Mouse (Mus musculus) heart, adult 2 months (tissue): ENCODE results near the gene Nrbp1. TPM values are rescaled to one million over a fixed set of nuclear protein-coding genes. Genes with fewer than 3 reads are reported as not detected.

Experiments used
- DNase-seq, 2 experiments: peaks; one replicate each; pipeline ENCODE4 v3.0.0; 2021
- H3K27ac ChIP-seq: fragments of 200-600 bp; 2 replicates; pipeline ENCODE4 v1.8.1; 2022
- H3K27me3 ChIP-seq: fragments of 200-500 bp; 2 replicates; pipeline ENCODE4 v1.6.1; 2012; ENCODE audit warnings: mild to moderate bottlenecking, low read length, inconsistent platforms, mixed read lengths; ENCODE audit not compliant: control insufficient read depth, insufficient read depth
- H3K36me3 ChIP-seq: fragments of 200-500 bp; 2 replicates; pipeline ENCODE4 v1.6.1; 2012; ENCODE audit warnings: low read length, inconsistent platforms; ENCODE audit not compliant: control insufficient read depth, insufficient read depth
- H3K4me1 ChIP-seq: fragments of 200-500 bp; 2 replicates; pipeline ENCODE4 v1.6.1; 2011; ENCODE audit warnings: low read length; ENCODE audit not compliant: control insufficient read depth, insufficient read depth
- H3K4me3 ChIP-seq: fragments of 200-600 bp; 2 replicates; pipeline ENCODE4 v1.8.1; 2022
- H3K79me2 ChIP-seq: fragments of 200-500 bp; replicated peaks from 2 replicates; pipeline ENCODE4 v1.6.1; 2012; ENCODE audit warnings: mild to moderate bottlenecking, inconsistent platforms, low read length, moderate library complexity, mixed read lengths; ENCODE audit not compliant: control insufficient read depth, insufficient read depth
- H3K9ac ChIP-seq: fragments of 200-500 bp; 2 replicates; pipeline ENCODE4 v1.6.1; 2012; ENCODE audit warnings: low read depth, mild to moderate bottlenecking, control low read depth, inconsistent platforms, low read length, mixed read lengths
- CTCF ChIP-seq: fragments of 200-600 bp; IDR thresholded peaks from 2 replicates; pipeline ENCODE4 v1.8.1; 2022; ENCODE audit warnings: antibody characterized with exemption, mild to moderate bottlenecking, moderate library complexity
- EP300 ChIP-seq: fragments of 200-500 bp; IDR thresholded peaks from 2 replicates; pipeline ENCODE4 v1.6.1; 2011; ENCODE audit warnings: low read depth, low read length, control low read depth; ENCODE audit not compliant: insufficient read depth
- POLR2A ChIP-seq: fragments of 200-500 bp; IDR thresholded peaks from 2 replicates; pipeline ENCODE4 v1.6.1; 2011; ENCODE audit warnings: mild to moderate bottlenecking, low read depth, low read length, control low read depth; ENCODE audit not compliant: insufficient read depth
- WGBS: fragments of 180-500 bp; shearing (Covaris S2); methylation state at CpG from one replicate; pipeline ENCODE4 v1.1.7; 2018; 5-methylcytosine and 5-hydroxymethylcytosine counted together
- intact Hi-C: fragments of 180-260 bp; cut with DNase I; formaldehyde crosslinking; loops from one replicate; pipeline ENCODE4 v1.15.1; 2025
- polyA plus RNA-seq: library from polyadenylated mRNA; depleted of rRNA; stranded (reverse); fragments of >200 nt; gene quantifications from 2 replicates; pipeline ENCODE4 v1.2.3, GENCODE M21; 2012; rRNA removed
- total RNA-seq, 2 experiments: library from RNA; stranded (reverse); gene quantifications; 2 replicates each; pipeline ENCODE4 v1.2.3; 2021

The Nrbp1 gene
- total and polyA plus RNA-seq, 3 experiments, result 75.9 to 151 (median 80.3) TPM

- H3K27ac ChIP-seq, result no peak overlapping the region; the same call in 1 of the 2 replicates
- no peaks in the 10 kb centered on the region for H3K36me3 ChIP-seq
- H3K4me3 ChIP-seq, result peak overlapping the region; percentile 69
- intact Hi-C loops, result loop anchor here (10.0 kb wide), 1 partner anchor 240 kb away; the partner anchor contains the start of gene Cad
- DNase-seq, result no peak
- H3K9ac ChIP-seq, result peak overlapping the region; percentile 86
- 16% methylated on average over 29 of the region's 29 CpGs for WGBS
- peaks cover 2% of the 10 kb centered on the region; the same call in 1 of the 2 replicates for H3K27me3 ChIP-seq
- TF ChIP-seq CTCF (no peak), EP300 (no peak), POLR2A (no peak)
- peaks cover 2% of the 10 kb centered on the region for H3K4me1 ChIP-seq
- H3K79me2 ChIP-seq, result no peaks in the 10 kb centered on the region
Observed at GRCm38 (mm10) chr5:31294964-31295605, 54.4 kb downstream of the Nrbp1 start.

- Histone ChIP-seq H3K9ac (peak within 1 kb of the TSS; percentile 86), H3K27me3 (peaks cover 2% of the 10 kb centered on the region; the same call in 1 of the 2 replicates), H3K79me2 (no peaks in the 10 kb centered on the region), H3K4me1 (peaks cover 2% of the 10 kb centered on the region; the same call in 1 of the 2 replicates), H3K27ac (peak within 1 kb of the TSS; percentile 26; the same call in 1 of the 2 replicates), H3K36me3 (no peaks in the 10 kb centered on the region), H3K4me3 (peak within 1 kb of the TSS; percentile 69)
- intact Hi-C loops, result loop anchor here (10.0 kb wide), 1 partner anchor 241 kb away; the partner anchor contains the start of gene Cad
- peak; percentile 45 to 51 for DNase-seq
- TF ChIP-seq EP300 (no peak), POLR2A (no peak), CTCF (no peak)
- WGBS, result 1% methylated on average over 45 of the region's 46 CpGs
Observed at GRCm38 (mm10) chr5:31295606-31296141, 55.0 kb downstream of the Nrbp1 start, which contains the start of gene Fndc4. Gene Fndc4, minus strand, starts transcription at chr5:31296080.

DNA sequence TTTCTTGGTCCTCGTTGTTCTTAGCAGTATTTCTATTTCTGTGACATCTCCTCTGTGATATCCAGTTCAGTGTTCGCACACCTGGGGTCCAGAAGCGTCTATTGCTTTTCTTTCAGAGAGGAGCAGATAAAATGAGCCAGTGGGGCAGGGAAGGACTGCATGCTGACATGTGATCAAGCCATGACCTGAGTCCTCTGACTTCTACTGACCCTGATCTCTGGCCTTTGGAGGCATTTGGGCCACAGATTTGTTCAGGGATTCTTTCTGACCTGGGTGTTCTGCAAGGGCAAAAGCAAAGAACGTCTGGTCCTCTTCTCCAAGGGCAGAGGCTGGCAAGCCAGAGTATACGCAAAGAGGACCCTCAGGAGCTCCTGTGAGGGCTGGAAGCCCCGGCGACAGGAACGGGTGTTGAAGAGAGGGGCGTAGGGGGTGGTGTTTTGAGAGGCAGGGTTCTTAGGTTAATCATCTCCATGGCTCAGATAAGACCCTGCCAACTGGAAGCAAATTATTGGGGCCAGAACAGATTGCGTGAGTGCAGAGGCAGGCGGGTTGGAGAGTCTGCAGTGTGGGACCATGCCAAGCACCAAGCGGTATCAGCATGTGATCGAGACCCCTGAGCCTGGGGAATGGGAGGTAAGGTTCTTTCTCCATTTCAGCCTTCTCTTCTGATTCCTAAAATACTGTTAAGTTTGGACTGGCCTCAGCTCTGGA lies 56.5 kb downstream of the Nrbp1 start, which contains the start of gene Gckr:
Gckr (plus strand) TSS at position 397 of the 711 bp plus-strand sequence.
- DNase-seq, result no peak
- Histone ChIP-seq H3K79me2 (no peaks in the 10 kb centered on the region), H3K4me1 (no peaks in the 10 kb centered on the region), H3K27me3 (peaks cover 2% of the 10 kb centered on the region; the same call in 1 of the 2 replicates), H3K4me3 (no peak within 1 kb of the TSS), H3K27ac (no peak within 1 kb of the TSS), H3K9ac (no peak within 1 kb of the TSS), H3K36me3 (no peaks in the 10 kb centered on the region)
- intact Hi-C loops, result loop anchor here (10.0 kb wide), 1 partner anchor 242 kb away; the partner anchor contains the start of gene Cad
- TF ChIP-seq CTCF, result no peak
- no peak for TF ChIP-seq POLR2A
- no peak for TF ChIP-seq EP300
- WGBS, result 49% methylated on average over 13 of the region's 13 CpGs

GRCm38 (mm10) chr5:31297981-31298380 lies 57.3 kb downstream of the Nrbp1 start:
- H3K27ac ChIP-seq, result no peak overlapping the region
- no peaks in the 10 kb centered on the region for H3K36me3 ChIP-seq
- H3K4me1 ChIP-seq, result no peaks in the 10 kb centered on the region
- DNase-seq, result no peak
- intact Hi-C loops, result loop anchor here (10.0 kb wide), 1 partner anchor 243 kb away; the partner anchor contains the start of gene Cad
- TF ChIP-seq CTCF, result no peak
- no peak for TF ChIP-seq POLR2A
- no peak for TF ChIP-seq EP300
- peaks cover 2% of the 10 kb centered on the region; the same call in 1 of the 2 replicates for H3K27me3 ChIP-seq
- no peak overlapping the region for H3K4me3 ChIP-seq
- no peaks in the 10 kb centered on the region for H3K79me2 ChIP-seq
- 69% methylated on average over 3 of the region's 3 CpGs for WGBS
- no peak overlapping the region for H3K9ac ChIP-seq

DNA sequence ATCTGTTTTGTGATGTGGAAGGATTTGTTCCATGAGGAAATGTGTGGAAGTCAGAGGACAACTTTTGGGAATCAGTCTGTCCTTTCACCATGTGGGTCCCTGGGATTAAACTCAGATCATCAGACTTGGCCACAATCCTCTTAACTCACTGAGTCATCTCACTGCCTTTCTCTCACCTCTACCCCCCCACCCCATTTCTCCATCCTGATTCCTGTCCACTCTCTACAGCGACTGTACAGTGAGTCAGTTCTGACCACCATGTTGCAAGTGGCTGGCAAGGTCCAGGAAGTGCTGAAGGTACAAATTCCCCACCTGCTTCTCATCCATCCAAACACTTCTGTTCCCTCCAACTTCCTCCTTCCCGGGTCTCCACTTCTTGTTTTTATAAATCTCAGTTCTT lies 57.8 kb downstream of the Nrbp1 start:
- intact Hi-C loops, result loop anchor here (10.0 kb wide), 1 partner anchor 244 kb away; the partner anchor contains the start of gene Cad
- WGBS, result 46% methylated on average over 2 of the region's 2 CpGs
- no peaks in the 10 kb centered on the region for H3K79me2 ChIP-seq
- peaks cover 2% of the 10 kb centered on the region; the same call in 1 of the 2 replicates for H3K27me3 ChIP-seq
- H3K9ac ChIP-seq, result no peak overlapping the region
- TF ChIP-seq POLR2A (no peak), CTCF (no peak), EP300 (no peak)
- H3K27ac ChIP-seq, result no peak overlapping the region
- H3K36me3 ChIP-seq, result no peaks in the 10 kb centered on the region
- H3K4me3 ChIP-seq, result no peak overlapping the region
- no peaks in the 10 kb centered on the region for H3K4me1 ChIP-seq
- DNase-seq, result no peak

Other genes starting within 250 kb of the Nrbp1 start
- 10 to 100 TPM; 44.2 to 45.6 TPM for gene Atraid, start 192.6 kb upstream of the Nrbp1 start, total RNA-seq
- gene Atraid, start 192.6 kb upstream of the Nrbp1 start, polyA plus RNA-seq, result 100 and 115 TPM in 2 replicates
- gene Slc5a6, start 191.9 kb upstream of the Nrbp1 start, total RNA-seq, result 10 to 100 TPM; 11.8 to 13.2 TPM
- gene Slc5a6, start 191.9 kb upstream of the Nrbp1 start, polyA plus RNA-seq, result 25.5 and 29.1 TPM in 2 replicates
- gene Cad, start 186.1 kb upstream of the Nrbp1 start, total RNA-seq, result 10 to 100 TPM; 11.0 to 14.0 TPM
- 18.5 TPM in 2 replicates for gene Cad, start 186.1 kb upstream of the Nrbp1 start, polyA plus RNA-seq
- not detected for gene Dnajc5g, start 134.6 kb upstream of the Nrbp1 start, total RNA-seq
- not detected in 2 replicates for gene Dnajc5g, start 134.6 kb upstream of the Nrbp1 start, polyA plus RNA-seq
- under 1 TPM in 1 of 2 experiments, not detected in 1; 0.29 TPM for gene Slc30a3, start 132.6 kb upstream of the Nrbp1 start, total RNA-seq
- gene Slc30a3, start 132.6 kb upstream of the Nrbp1 start, polyA plus RNA-seq, result 0.26 and 0.47 TPM in 2 replicates
- gene Trim54, start 124.2 kb upstream of the Nrbp1 start, total RNA-seq, result 100 to 1,000 TPM; 250 to 368 TPM
- 186 and 219 TPM in 2 replicates for gene Trim54, start 124.2 kb upstream of the Nrbp1 start, polyA plus RNA-seq
- gene Ucn, start 102.0 kb upstream of the Nrbp1 start, total RNA-seq, result not detected
- not detected in 2 replicates for gene Ucn, start 102.0 kb upstream of the Nrbp1 start, polyA plus RNA-seq
- 10 to 100 TPM; 46.8 to 50.6 TPM for gene Mpv17, start 86.6 kb upstream of the Nrbp1 start, total RNA-seq
- gene Mpv17, start 86.6 kb upstream of the Nrbp1 start, polyA plus RNA-seq, result 183 and 278 TPM in 2 replicates
- under 1 TPM; 0.55 to 0.81 TPM for gene Gm29609, start 61.0 kb upstream of the Nrbp1 start, total RNA-seq
- 2.4 and 2.5 TPM in 2 replicates for gene Gm29609, start 61.0 kb upstream of the Nrbp1 start, polyA plus RNA-seq
- 10 to 100 TPM; 27.4 to 32.3 TPM for gene Gtf3c2, start 60.7 kb upstream of the Nrbp1 start, total RNA-seq
- 34.8 and 56.2 TPM in 2 replicates for gene Gtf3c2, start 60.7 kb upstream of the Nrbp1 start, polyA plus RNA-seq
- gene Snx17, start 47.6 kb upstream of the Nrbp1 start, total RNA-seq, result 10 to 100 TPM; 58.1 to 63.2 TPM
- 66.8 and 85.1 TPM in 2 replicates for gene Snx17, start 47.6 kb upstream of the Nrbp1 start, polyA plus RNA-seq
- gene Eif2b4, start 47.4 kb upstream of the Nrbp1 start, total RNA-seq, result 10 to 100 TPM; 48.0 to 50.8 TPM
- gene Eif2b4, start 47.4 kb upstream of the Nrbp1 start, polyA plus RNA-seq, result 61.3 and 88.9 TPM in 2 replicates
- gene Zfp513, start 38.6 kb upstream of the Nrbp1 start, total RNA-seq, result 1 to 10 TPM; 6.6 to 8.1 TPM
- gene Zfp513, start 38.6 kb upstream of the Nrbp1 start, polyA plus RNA-seq, result 12.7 and 14.2 TPM in 2 replicates
- gene Ppm1g, start 20.2 kb upstream of the Nrbp1 start, total RNA-seq, result 10 to 100 TPM; 51.1 to 60.8 TPM
- gene Ppm1g, start 20.2 kb upstream of the Nrbp1 start, polyA plus RNA-seq, result 26.6 and 35.1 TPM in 2 replicates
- gene Gm9970, start 368 bp downstream of the Nrbp1 start, total RNA-seq, result not detected
- gene Gm9970, start 368 bp downstream of the Nrbp1 start, polyA plus RNA-seq, result 0.31 TPM in 1 of 2 replicates, not detected in the other
- 1 to 10 TPM; 1.2 to 1.5 TPM for gene Krtcap3, start 10.8 kb downstream of the Nrbp1 start, total RNA-seq
- gene Krtcap3, start 10.8 kb downstream of the Nrbp1 start, polyA plus RNA-seq, result 6.4 and 7.2 TPM in 2 replicates
- 10 to 100 TPM; 37.2 to 42.9 TPM for gene Ift172, start 50.3 kb downstream of the Nrbp1 start, total RNA-seq
- gene Ift172, start 50.3 kb downstream of the Nrbp1 start, polyA plus RNA-seq, result 28.0 and 30.2 TPM in 2 replicates
- gene Fndc4, start 55.2 kb downstream of the Nrbp1 start, total RNA-seq, result 1 to 10 TPM; 2.7 to 3.8 TPM
- 7.3 and 9.5 TPM in 2 replicates for gene Fndc4, start 55.2 kb downstream of the Nrbp1 start, polyA plus RNA-seq
- not detected for gene Gckr, start 56.6 kb downstream of the Nrbp1 start, total RNA-seq
- gene Gckr, start 56.6 kb downstream of the Nrbp1 start, polyA plus RNA-seq, result 0.32 TPM in 1 of 2 replicates, not detected in the other
- 10 to 100 TPM; 23.7 to 25.1 TPM for gene Zfp512, start 211.6 kb downstream of the Nrbp1 start, total RNA-seq
- gene Zfp512, start 211.6 kb downstream of the Nrbp1 start, polyA plus RNA-seq, result 12.7 and 17.9 TPM in 2 replicates
- gene 4930548H24Rik, start 244.9 kb downstream of the Nrbp1 start, total RNA-seq, result not detected
- gene 4930548H24Rik, start 244.9 kb downstream of the Nrbp1 start, polyA plus RNA-seq, result not detected in 2 replicates